Mouse (Mus musculus): ENCODE measurements around the gene Supt5. TPM values are rescaled to one million over a fixed set of nuclear protein-coding genes. Genes with fewer than 3 reads are reported as not detected.

Supt5 gene
- polyA plus RNA-seq, 1 experiment = 109 TPM

- WGBS = 93% methylated on average over 16 of the region's 16 CpGs
- no peak overlapping the region for H3K4me3 ChIP-seq (replicated peaks; ENCODE audit: extremely low read depth, low read depth, low read length)
- DNase-seq = no peak
- no peak for TF ChIP-seq CTCF (IDR thresholded peaks at IDR 0.05; ENCODE audit: insufficient read depth, low read length)
- TF ChIP-seq POLR2A (IDR thresholded peaks at IDR 0.05; ENCODE audit: borderline replicate concordance, extremely low read depth, low read depth, low read length) = no peak
- H3K4me1 ChIP-seq (ENCODE audit: control insufficient read depth, insufficient read depth, low read length) = peaks cover 7% of the 10 kb centered on the region; the same call in 1 of the 2 replicates
These were observed 29.9 kb upstream of the Supt5 start for GRCm38 (mm10) chr7:28368276-28368920.

- Histone ChIP-seq H3K4me3 (replicated peaks; ENCODE audit: extremely low read depth, low read depth, low read length) (no peak overlapping the region), H3K4me1 (ENCODE audit: control insufficient read depth, insufficient read depth, low read length) (peaks cover 7% of the 10 kb centered on the region; the same call in 1 of the 2 replicates)
- TF ChIP-seq CTCF (IDR thresholded peaks at IDR 0.05; ENCODE audit: insufficient read depth, low read length) = no peak
- no peak for TF ChIP-seq POLR2A (IDR thresholded peaks at IDR 0.05; ENCODE audit: borderline replicate concordance, extremely low read depth, low read depth, low read length)
- DNase-seq = no peak
- WGBS = 85% methylated on average over 16 of the region's 16 CpGs
These were observed 29.2 kb upstream of the Supt5 start for GRCm38 (mm10) chr7:28367663-28368275.

GRCm38 (mm10) chr7:28362441-28363060, 24.0 kb upstream of the Supt5 start:
- 73% methylated on average over 16 of the region's 16 CpGs for WGBS
- TF ChIP-seq POLR2A (IDR thresholded peaks at IDR 0.05; ENCODE audit: borderline replicate concordance, extremely low read depth, low read depth, low read length) (no peak), CTCF (IDR thresholded peaks at IDR 0.05; ENCODE audit: insufficient read depth, low read length) (no peak)
- no peak overlapping the region for H3K4me3 ChIP-seq (replicated peaks; ENCODE audit: extremely low read depth, low read depth, low read length)
- DNase-seq = no peak
- H3K4me1 ChIP-seq (ENCODE audit: control insufficient read depth, insufficient read depth, low read length) = peaks cover 8% of the 10 kb centered on the region

GRCm38 (mm10) chr7:28361647-28362341, 23.2 kb upstream of the Supt5 start:
- no peak for DNase-seq
- TF ChIP-seq CTCF (IDR thresholded peaks at IDR 0.05; ENCODE audit: insufficient read depth, low read length) (no peak), POLR2A (IDR thresholded peaks at IDR 0.05; ENCODE audit: borderline replicate concordance, extremely low read depth, low read depth, low read length) (no peak)
- no peak overlapping the region for H3K4me3 ChIP-seq (replicated peaks; ENCODE audit: extremely low read depth, low read depth, low read length)
- peaks cover 13% of the 10 kb centered on the region for H3K4me1 ChIP-seq (ENCODE audit: control insufficient read depth, insufficient read depth, low read length)
- WGBS = 92% methylated on average over 20 of the region's 20 CpGs

- TF ChIP-seq POLR2A (IDR thresholded peaks at IDR 0.05; ENCODE audit: borderline replicate concordance, extremely low read depth, low read depth, low read length) = no peak
- TF ChIP-seq CTCF (IDR thresholded peaks at IDR 0.05; ENCODE audit: insufficient read depth, low read length) = no peak
- 88% methylated on average over 6 of the region's 6 CpGs for WGBS
- H3K4me1 ChIP-seq (ENCODE audit: control insufficient read depth, insufficient read depth, low read length) = peaks cover 16% of the 10 kb centered on the region
- no peak for DNase-seq
- no peak overlapping the region for H3K4me3 ChIP-seq (replicated peaks; ENCODE audit: extremely low read depth, low read depth, low read length)
These were observed 21.7 kb upstream of the Supt5 start for GRCm38 (mm10) chr7:28360291-28360690.

GRCm38 (mm10) chr7:28359854-28360253, 21.3 kb upstream of the Supt5 start:
- TF ChIP-seq CTCF (IDR thresholded peaks at IDR 0.05; ENCODE audit: insufficient read depth, low read length) = no peak
- no peak for TF ChIP-seq POLR2A (IDR thresholded peaks at IDR 0.05; ENCODE audit: borderline replicate concordance, extremely low read depth, low read depth, low read length)
- peaks cover 16% of the 10 kb centered on the region for H3K4me1 ChIP-seq (ENCODE audit: control insufficient read depth, insufficient read depth, low read length)
- WGBS = 88% methylated on average over 10 of the region's 10 CpGs
- H3K4me3 ChIP-seq (replicated peaks; ENCODE audit: extremely low read depth, low read depth, low read length) = no peak overlapping the region
- no peak for DNase-seq

GRCm38 (mm10) chr7:28358431-28358830, 19.9 kb upstream of the Supt5 start:
- WGBS = 59% methylated on average over 7 of the region's 7 CpGs
- no peak overlapping the region for H3K4me3 ChIP-seq (replicated peaks; ENCODE audit: extremely low read depth, low read depth, low read length)
- peaks cover 16% of the 10 kb centered on the region for H3K4me1 ChIP-seq (ENCODE audit: control insufficient read depth, insufficient read depth, low read length)
- no peak for DNase-seq
- TF ChIP-seq POLR2A (IDR thresholded peaks at IDR 0.05; ENCODE audit: borderline replicate concordance, extremely low read depth, low read depth, low read length) = no peak

GRCm38 (mm10) chr7:28357984-28358383, 19.4 kb upstream of the Supt5 start:
- peaks cover 16% of the 10 kb centered on the region for H3K4me1 ChIP-seq (ENCODE audit: control insufficient read depth, insufficient read depth, low read length)
- 11% methylated on average over 5 of the region's 5 CpGs for WGBS
- H3K4me3 ChIP-seq (replicated peaks; ENCODE audit: extremely low read depth, low read depth, low read length) = no peak overlapping the region
- DNase-seq = no peak
- TF ChIP-seq POLR2A (IDR thresholded peaks at IDR 0.05; ENCODE audit: borderline replicate concordance, extremely low read depth, low read depth, low read length) (no peak), CTCF (IDR thresholded peaks at IDR 0.05; ENCODE audit: insufficient read depth, low read length) (no peak)

GRCm38 (mm10) chr7:28356981-28357380, 18.4 kb upstream of the Supt5 start:
- H3K4me1 ChIP-seq (ENCODE audit: control insufficient read depth, insufficient read depth, low read length) = peaks cover 16% of the 10 kb centered on the region
- no peak for TF ChIP-seq POLR2A (IDR thresholded peaks at IDR 0.05; ENCODE audit: borderline replicate concordance, extremely low read depth, low read depth, low read length)
- no peak for TF ChIP-seq CTCF (IDR thresholded peaks at IDR 0.05; ENCODE audit: insufficient read depth, low read length)
- H3K4me3 ChIP-seq (replicated peaks; ENCODE audit: extremely low read depth, low read depth, low read length) = no peak overlapping the region
- DNase-seq = no peak
- 15% methylated on average over 5 of the region's 5 CpGs for WGBS

All from lung, adult 2 months (tissue).